Mouse (Mus musculus) layer of hippocampus, adult 18-20 months (tissue): ENCODE data around the gene M6pr. TPM values are rescaled to one million over a fixed set of nuclear protein-coding genes. Genes with fewer than 3 reads are reported as not detected.
"Not testable (repeated sequence)": the region's sequence is repeated elsewhere in the genome, so short reads cannot be mapped to it uniquely, and the experiment has no call there.

Experiments used
- DNase-seq, 2 experiments: peaks; one replicate each; pipeline ENCODE4 v3.0.0; 2022; ENCODE audit warnings: low spot score in 2 of 2
- total RNA-seq, 2 experiments: library from RNA; stranded (reverse); gene quantifications; 2 replicates each; pipeline ENCODE4 v1.2.3; 2021

The M6pr gene
- total RNA-seq, 2 experiments from 2014 or later, result 83.6 to 84.1 TPM

DNA sequence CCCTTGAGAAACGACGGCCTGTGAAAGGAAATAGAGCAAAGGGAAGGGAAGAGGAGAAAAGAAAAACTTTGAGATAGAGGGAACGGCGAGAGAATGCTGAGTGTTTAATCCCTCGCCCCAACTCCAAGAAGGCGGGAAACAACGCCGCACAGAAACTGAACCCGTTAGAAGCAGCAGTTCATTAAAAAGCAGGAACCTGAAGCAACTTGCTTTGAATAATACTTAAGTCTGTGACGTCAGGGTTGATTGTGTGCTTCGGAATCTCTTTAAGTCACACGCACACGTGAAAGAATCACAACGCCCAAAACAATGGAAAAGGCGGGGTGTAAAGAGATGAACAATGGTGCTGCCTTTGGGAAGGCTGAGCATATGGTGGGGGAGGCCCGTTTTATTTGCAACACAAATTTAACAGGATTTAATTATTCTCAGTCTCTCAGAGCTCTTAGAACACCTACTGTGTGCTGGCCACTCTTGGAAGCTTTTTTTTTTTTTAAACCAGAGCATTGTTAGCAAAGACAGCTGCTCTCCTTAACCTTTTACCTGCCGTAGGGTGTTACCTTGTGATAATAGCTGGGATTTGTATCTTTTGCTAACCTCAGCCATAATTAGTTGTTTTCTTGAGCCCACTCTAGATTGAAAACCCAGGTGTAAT, 32.0 kb downstream of the M6pr start, which contains the start of gene Phc1:
TSS of gene Phc1 (minus strand) at position 213 of the 652 bp plus-strand sequence.
- peak; percentile 22 for DNase-seq

DNA sequence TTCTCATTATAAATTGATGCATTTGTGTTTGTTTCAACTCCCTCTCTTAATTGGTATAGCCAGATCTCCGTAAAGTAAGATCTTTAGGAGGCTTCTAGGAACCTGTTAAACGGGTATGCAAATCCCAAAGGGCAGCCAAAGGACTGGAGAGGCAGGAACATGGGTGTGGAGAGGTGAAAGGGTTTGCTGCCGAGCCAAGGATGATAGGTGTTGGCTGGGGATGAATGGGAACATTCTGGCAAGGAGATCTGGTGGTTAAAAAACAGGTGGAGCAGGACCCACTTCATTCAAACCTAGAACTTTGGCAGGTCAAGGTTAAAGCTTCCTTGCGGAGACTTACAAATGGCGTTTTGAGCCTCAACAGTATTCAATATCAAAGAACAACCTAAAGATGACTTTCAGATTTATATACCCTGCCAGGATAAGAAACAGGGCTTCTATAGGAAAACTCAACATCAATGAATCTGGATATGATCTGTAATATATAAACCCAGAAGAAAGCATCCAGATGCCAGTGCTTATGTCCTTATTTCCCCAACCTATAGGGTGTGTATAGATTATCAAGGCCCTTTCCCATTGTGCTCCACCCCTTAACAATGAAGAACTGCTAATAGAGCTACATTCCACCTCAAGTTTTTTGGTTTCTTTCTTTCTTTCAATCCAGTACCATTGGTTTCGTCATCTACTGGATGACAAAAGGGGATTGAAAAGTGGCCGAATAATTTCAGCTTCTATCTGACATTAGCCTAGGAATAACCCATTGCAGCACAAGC, 32.7 kb downstream of the M6pr start:
- no peak for DNase-seq

- DNase-seq, result no peak
These were observed 33.6 kb downstream of the M6pr start for GRCm38 (mm10) chr6:122342125-122342524.

DNA sequence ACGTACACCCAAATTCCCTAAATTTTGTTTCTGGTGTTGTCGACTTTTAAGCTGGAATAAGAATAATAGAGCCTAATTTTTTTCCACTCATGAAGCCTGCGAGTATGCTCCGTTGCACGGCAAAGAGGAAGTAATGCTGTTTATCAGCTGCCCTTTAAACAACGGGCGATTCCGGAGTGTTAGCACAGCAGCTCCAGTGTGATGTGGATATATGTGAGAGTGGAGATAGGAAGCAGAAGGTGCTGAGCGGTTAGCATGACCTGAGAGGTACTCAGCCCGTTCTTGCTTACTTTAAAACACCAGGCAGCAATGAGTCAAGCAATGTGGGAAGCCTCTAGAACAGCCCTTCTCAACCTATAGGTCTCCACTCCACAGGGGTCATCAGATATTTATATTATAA, 35.2 kb downstream of the M6pr start:
- no peak for DNase-seq

- DNase-seq, result no peak
These were observed 36.0 kb downstream of the M6pr start for GRCm38 (mm10) chr6:122344386-122345116.

GRCm38 (mm10) chr6:122345731-122346130, 37.2 kb downstream of the M6pr start:
- no peak for DNase-seq

DNA sequence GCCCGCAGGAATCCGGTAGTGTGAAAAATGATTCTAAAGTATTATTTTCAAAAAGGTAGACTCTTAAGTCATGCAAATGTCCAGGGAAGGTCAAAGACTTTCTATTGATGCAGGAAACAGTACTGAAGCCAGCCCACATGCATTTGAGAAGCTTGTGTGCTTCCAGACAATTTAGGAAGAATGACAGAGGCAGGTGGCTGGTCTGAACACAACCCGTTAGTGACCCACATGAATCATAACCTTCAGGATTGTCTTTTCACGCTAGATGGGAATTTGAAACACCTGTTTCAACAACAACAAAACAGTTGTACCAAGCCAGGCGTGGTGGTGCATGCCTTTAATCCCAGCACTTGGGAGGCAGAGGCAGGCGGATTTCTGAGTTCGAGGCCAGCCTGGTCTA, 37.9 kb downstream of the M6pr start:
- DNase-seq, result no peak

- not testable (repeated sequence) for DNase-seq
These were observed 38.8 kb downstream of the M6pr start for GRCm38 (mm10) chr6:122347326-122347725.

- no peak for DNase-seq
These were observed 47.4 kb downstream of the M6pr start for GRCm38 (mm10) chr6:122355909-122356308.

GRCm38 (mm10) chr6:122357089-122357488, 48.6 kb downstream of the M6pr start:
- DNase-seq, result no peak

DNA sequence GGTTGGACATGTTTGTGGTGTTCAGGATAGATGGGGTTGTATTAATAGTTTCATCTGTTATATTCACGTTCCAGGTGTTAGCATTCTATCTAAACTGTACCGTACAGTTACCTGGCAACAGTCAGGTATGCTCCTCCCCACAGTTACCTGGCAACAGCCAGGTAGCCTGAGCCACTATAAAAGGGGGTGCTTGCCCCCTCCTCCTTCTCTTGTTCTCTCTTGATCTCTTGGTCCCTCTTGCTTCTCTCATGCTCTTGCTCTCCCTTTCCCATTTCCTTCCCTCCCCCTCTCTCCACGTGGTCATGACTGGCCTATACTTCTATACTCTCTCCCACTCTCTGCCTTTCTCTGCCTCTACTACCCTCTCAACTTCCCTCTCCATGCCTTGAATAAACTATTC, 57.2 kb downstream of the M6pr start:
- no peak for DNase-seq

DNA sequence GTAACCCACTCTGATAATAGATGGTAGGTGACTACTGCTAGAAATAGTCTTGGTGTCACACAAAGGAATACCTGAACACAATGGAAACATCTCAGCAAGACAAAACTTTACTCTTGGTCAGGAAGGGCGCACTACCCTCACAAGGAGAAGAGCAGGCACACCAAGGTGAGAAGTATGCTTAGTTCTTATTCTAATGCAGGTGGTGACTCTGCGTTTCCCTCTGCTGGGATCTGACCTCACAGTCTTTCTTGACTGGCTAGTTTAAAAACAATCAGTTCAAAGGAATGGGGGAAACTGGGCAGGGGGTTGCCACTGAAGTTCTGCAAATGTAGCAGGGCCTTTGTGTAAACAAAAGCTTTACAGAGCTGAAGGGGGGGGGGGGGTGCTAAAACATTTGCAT, 57.8 kb downstream of the M6pr start:
- no peak for DNase-seq

- DNase-seq, result no peak
These were observed 58.5 kb downstream of the M6pr start for GRCm38 (mm10) chr6:122366976-122367375.

Other genes with a start within 250 kb of the M6pr start
- gene Klrg1, start 25.8 kb upstream of the M6pr start, total RNA-seq, result under 1 TPM; 0.23 to 0.89 TPM
- gene Phc1, start 31.8 kb downstream of the M6pr start, total RNA-seq, result 10 to 100 TPM; 63.9 to 68.3 TPM
- gene Rimklb, start 190.0 kb downstream of the M6pr start, total RNA-seq, result 10 to 100 TPM; 58.1 to 58.7 TPM
- not detected for gene Mfap5, start 197.1 kb downstream of the M6pr start, total RNA-seq
- gene Aicda, start 245.1 kb downstream of the M6pr start, total RNA-seq, result not detected